Mouse (Mus musculus): ENCODE measurements at regions not wholly inside any gene's neighbourhood (a gene's known extent, or its start where the extent isn't known, plus 50 kb on each side); places are given as distances from the start of the nearest gene placed in this dataset.

GRCm38 (mm10) chr14:29878423-29878800, 89.7 kb upstream of the Selenok start:
- TF ChIP-seq CTCF (conservative IDR thresholded peaks at IDR 0.05; ENCODE audit: insufficient read depth, insufficient read length, low read depth, low read length) = no peak
- no peak for TF ChIP-seq POLR2A (IDR thresholded peaks at IDR 0.05; ENCODE audit: low read depth, low read length)
